Mouse (Mus musculus): ENCODE results near the gene Slc37a1.

Gene Slc37a1

DNA sequence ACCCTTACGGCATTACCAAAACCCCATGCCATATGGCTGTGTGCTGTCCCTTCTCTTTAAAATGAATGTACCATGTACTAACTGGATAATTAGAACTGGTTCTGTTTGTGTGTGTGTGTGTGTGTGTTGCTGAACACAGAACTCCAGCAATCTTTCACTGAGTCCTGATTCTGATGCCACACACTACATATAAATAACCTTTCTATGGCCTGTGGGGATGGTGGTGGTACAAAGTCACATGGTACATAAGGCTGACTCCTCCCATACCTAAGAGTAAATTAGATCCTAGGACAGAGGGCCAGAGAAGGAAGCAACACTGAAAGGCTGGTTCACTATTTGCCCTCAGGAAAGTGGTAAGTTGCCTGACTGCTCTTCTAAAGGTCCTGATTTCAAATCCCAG, at the start of gene Slc37a1:
Slc37a1 (plus strand) TSS at position 301 of the 400 bp plus-strand sequence.
- DNase-seq (ENCODE audit: low spot score in 2 of 2), result no peak

DNA sequence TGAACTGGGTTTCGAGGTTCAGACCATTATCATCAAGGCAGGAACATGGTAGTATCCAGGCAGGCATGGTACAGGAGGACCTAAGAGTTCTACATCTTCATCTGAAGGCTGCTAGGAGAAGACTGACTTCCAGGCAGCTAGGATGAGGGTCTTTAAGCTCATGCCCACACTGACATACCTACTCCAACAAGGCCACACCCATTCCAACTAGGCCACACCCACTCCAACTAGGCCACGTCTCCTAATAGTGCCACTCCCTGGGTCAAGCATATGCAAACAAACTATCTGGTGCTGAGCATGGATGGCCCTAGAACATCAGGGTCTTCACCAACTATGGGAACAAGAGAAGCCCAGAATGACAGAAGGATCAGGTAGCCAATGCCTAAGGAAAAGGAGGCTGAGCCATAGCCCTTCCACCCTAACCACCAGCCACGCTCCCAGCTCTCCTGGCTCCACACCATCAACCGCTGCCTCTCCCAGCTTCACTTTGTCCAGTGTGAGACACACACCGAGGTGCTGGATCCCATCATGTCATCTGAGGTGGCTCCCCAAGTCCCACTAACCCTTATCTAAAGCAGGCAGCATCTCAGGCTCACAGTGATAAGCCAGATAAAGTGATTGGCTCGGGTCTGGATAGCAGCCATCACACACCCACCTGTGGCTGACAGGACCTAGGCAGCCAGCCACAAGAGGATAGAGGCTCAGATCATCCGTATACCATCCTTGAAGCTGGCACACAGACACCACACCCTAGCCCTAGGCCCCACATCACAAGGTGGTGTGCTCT, 48.2 kb upstream of the Slc37a1 start:
- no peak for DNase-seq (ENCODE audit: low spot score in 2 of 2)

DNA sequence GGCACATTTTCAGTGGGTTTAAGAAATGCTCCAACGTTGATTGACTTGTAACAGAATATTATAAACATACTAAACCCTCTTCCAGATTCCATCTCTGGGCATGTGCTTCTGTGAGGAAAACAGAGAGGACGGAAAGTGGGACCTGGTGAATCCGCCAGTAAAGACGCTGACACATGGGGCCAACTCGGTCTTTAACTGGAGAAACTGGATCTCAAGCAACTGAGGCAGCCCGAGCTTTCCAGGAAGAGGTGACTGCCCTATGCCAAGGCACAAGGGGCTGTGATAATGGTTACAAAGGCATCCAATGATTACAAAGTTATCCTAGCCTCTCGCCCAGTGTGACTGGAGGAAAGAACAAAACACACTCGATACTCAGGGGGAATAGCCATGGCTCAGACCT, 45.4 kb upstream of the Slc37a1 start:
- no peak for DNase-seq (ENCODE audit: low spot score in 2 of 2)

DNA sequence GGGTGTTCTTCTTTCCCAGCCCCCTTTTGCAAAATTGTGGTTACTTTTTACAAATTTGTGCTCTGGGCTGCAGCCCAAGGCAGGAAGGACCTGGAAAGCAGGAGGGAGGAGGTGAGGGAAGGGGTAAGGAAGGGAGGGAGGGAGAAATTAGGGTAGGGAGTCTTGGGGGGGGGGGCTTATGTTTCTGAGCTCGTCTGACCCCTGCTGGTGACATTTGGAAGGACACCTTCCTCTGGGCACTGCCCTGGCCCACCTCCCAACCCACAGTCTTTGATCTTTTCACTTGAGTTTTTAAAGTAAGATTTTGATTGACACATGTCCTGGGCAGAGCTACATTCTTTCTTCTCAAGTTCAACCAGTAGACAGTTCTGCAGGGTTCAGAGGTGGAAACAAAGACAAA, 43.8 kb upstream of the Slc37a1 start:
- DNase-seq (ENCODE audit: low spot score in 2 of 2), result no peak

DNA sequence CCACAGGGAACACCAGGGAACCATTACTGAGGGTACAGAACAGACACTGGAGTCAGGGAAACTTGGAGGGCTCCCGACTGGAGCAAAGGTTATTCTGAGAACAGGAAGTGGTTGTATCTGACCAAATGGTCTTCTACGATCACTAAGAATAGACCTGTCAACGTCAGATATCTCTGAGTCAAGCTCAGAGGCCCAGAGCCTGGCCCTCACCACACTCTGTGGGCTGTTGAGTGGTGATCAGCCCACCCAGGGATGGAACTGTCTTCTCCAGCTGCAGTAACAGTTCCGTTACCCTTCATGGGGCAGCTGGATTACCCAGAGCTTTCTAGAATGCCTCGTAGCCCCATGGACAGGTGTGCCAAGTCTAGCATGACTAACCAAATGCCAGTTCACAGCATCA, 41.3 kb upstream of the Slc37a1 start:
- DNase-seq (ENCODE audit: low spot score in 2 of 2), result no peak

DNA sequence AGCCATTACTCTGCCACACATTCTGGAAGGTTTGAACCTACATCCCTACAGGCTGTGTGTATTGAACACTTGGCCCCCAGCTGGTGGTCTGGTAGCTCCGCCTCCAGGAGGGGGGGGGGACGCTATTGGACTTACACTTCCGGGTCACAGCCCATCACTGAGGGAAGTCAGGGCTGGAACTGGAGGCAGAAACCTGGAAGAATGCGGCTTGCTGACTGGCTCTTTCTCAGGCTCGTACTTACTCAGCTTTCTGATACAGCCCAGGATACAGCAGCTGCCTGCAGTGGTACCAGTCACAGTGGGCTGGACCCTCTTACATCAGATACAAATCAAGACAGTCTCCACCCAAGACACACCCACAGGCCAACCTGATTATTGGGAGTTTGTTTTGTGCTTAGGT, 39.4 kb upstream of the Slc37a1 start:
- DNase-seq (ENCODE audit: low spot score in 2 of 2), result no peak

DNA sequence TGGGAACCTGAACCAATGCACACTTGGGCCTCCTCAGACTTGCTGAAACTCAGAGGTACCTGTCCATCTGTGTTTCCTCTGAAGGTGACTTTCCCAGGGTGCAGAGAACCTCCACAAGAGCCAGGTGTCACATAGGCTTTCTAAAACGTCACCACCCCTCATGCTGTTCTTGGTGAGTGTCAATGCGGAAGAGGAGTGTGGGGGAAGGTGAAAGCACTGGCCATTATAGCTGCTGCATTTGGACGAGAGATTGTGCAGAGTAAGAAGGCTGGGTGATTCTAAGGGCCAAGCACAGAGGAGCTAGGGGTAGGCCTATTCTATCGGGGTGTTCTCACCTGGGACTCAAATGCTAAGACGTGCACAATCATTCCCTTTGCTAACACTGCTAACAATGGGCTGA, 32.6 kb upstream of the Slc37a1 start:
- no peak for DNase-seq (ENCODE audit: low spot score in 2 of 2)

DNA sequence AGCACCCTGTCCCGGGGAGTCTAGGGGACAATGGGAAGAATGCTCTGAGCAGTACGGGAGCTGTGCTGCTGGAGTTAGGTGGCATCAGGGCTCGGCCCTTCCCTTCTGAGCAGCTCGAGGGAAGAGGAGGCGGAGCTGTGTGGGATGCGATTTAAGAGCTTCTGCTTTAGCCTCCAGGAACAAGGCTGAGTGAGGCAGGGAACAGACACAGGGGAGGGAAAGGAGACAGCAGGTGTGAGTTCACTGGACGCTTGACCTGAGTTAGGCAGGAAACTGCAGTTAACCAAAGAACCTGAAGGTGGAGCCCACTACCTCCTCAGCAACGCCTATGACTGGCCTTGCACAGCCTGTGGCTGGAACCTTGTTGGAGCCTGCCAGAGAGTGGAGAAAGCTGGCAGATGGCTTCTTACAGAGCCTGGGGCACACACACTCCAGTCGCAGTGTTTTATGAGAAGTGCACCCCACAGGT, 32.1 kb upstream of the Slc37a1 start:
- DNase-seq (ENCODE audit: low spot score in 2 of 2), result peak; percentile 85 to 88

DNA sequence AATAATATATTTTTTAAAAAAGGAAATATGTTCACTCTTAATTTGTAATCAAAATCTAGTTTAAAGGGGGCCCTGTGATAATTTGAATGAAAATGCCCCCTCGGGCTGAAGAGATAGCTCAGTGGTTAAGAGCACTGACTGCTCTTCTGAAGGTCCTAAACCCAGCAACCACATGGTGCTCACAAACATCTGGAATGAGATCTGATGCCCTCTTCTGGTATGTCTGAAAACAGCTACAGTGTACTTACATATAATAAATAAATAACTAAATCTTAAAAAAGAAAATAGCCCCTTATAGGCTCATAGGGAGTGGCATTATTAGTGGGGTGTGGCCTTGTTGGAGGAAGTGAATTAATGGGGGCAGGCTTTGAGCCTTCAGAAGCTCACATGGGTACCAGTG, 29.4 kb upstream of the Slc37a1 start:
- DNase-seq (ENCODE audit: low spot score in 2 of 2), result no peak

DNA sequence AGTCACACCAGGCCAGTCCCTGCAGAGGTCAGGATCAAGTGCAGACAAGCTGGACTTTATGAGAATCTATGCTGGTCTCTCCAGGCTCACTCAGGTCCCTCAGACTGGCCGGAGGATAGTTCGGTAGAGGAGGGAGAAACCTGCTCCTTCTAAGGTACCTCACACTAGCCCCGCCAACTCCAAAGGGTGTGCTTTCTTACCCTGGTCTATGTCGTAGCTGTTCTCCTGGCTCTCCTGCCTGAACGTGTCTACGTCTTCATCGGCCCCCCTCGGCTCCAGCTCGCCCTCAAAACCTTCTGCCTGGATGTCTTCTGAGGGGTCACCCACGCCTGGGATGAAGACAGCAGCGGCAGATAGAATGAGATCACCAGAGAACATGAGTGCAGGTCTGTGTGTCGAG, 28.7 kb upstream of the Slc37a1 start:
- DNase-seq (ENCODE audit: low spot score in 2 of 2), result no peak

DNA sequence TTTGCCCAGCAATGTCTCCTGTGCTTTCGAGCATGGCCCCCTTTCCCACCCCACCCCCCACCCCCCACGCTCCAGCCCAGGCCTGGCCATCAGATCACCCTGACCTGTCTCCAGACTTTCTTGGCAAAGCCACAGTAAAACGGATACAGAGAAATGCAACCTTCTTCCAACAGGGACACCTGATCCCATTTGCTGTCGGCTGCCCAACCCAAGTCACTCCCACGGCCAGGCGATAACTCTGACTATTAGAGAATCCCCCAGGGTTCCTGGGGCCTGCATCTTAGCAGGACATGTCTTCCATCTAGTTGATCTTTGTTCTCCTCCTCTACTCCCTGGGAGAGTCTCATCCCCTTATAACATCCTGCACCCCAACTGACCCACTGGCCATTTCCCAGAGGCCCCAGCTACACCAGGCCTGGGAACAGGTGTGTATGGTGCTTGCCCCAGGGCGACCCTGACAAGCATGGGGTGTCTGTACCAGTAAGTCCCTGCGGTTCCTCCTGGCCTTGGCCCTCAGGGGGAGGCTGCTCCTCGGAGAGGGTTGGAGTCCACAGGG, 28.2 kb upstream of the Slc37a1 start:
- DNase-seq (ENCODE audit: low spot score in 2 of 2), result no peak

DNA sequence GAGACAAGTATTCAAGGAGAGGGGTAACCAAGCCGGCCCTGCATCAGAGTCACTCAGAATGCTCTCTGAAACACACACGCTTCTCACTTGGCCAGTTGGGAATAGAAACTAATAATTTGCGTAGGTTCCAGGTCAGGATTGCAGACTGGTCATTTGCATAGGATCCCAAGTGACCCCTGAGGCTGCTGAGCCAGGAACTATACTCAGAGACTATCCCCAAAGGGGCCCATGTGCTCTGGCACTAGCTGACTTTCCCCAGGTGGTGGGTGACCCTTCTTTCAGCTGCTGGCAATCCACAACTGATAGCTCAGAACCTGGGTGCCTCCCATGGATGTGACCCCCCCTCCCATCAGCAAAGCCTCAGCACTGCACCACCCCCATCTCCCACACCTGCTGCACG, 27.4 kb upstream of the Slc37a1 start:
- DNase-seq (ENCODE audit: low spot score in 2 of 2), result no peak

DNA sequence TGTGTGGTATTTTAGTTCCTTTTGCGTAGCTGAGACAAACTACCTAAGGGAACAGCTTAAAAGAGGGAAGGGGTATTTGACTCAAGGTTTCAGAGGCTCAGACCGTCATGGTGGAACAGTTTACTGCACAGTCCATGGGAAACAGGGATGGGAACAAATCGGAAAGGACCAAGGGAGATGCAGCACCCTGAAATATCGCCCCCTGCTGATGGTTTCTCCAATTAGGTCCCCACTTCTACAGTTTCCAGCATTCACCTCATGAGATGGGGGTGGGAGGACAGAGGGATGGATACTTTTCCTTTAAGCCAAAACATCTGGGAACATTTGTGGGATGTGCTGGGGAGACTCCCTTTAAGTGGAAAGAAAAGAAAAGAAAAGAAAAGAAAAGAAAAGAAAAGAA, 26.8 kb upstream of the Slc37a1 start:
- DNase-seq (ENCODE audit: low spot score in 2 of 2), result no peak

DNA sequence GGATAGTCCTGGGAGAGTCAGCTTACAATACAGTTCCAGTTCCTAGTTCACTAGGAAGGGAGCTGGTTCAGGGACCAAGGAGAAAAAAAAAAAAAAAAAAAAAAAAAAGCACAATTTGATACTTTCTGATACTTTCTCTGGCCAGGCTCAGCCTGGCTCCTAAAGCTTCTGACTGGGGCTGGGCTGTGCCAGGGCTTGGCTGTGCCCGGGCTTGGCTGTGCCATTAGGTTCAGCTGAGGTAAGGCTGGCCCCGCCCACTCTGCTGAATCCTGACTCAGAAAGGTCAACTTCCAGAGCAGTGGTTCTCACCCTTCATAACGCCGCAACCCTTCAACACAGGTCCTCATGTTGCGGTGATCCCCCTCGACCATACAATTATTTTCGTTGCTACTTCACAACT, 26.2 kb upstream of the Slc37a1 start:
- no peak for DNase-seq (ENCODE audit: low spot score in 2 of 2)

DNA sequence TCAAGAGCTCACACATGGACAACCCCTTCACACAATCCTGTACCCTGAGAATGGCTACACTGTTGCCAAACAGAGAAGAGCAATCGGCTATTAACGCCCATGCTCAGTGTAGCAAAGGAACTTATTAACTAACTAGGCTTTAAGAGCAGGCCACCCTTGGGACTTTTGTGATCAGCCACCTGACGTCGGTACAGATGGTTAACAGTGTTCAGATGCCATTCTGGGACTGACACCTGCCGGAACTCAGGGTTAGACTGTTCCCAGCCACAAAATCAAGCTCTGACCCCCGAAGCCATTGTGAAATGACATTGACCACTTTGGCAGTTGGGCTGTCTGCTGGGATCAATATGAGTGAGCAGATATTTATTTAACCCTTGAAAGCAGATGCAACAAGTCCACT, 25.2 kb upstream of the Slc37a1 start:
- no peak for DNase-seq (ENCODE audit: low spot score in 2 of 2)

DNA sequence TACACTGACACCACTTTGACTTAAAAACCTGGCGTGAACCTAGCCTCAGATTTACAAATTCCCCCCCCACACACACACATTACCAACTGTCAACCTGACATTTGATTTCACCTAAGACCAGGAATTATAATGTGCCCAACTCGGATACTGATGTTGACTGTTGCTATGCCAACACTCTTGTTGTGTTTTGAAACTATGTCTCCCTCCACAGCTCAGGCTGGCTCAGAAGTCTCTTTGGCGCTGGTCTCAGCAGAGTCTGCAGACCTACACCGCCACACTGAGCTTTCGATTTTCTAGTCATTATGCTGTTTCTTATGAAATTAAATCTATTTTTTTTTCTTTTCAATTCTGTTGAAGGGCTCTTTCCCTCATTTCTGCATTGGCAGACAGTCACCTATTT, 23.9 kb upstream of the Slc37a1 start:
- no peak for DNase-seq (ENCODE audit: low spot score in 2 of 2)

DNA sequence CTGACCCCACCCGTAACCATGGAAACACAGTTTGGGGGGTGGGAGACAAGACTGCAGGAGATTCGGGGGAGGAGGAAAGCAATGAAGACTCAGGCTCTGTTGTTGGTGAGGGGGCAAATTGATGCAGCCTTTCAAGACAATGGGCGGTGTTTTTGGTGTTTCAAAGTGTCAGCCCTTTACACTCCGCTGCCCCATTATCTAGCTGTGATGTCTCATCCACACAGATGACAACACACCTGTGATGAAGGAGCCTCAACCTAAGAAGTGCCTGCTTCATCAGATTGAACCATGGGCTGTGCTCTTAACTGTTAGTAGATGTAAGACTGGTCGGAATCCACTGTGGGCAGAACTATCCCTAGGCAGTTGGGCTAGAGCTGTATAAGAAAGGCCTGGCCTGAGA, 22.8 kb upstream of the Slc37a1 start:
- no peak for DNase-seq (ENCODE audit: low spot score in 2 of 2)

DNA sequence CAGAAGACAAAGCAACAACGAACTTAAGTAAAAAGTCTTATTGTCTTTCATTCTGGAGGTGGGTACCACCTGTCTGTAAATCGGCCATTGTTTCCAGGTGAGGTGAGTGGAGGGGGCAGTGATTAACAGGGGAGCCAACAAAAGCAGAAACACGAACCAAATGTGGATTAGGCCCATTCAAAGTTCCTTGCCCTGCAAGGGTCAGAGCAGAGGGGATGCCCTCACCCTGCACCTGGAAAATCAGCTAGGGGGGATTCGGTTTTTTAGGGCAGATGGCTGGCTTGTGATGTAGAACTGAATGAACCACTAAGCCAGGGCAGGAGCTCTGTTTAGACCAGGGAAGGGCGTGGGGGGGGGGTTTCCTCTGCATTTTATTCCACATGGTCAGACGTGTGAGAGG, 22.2 kb upstream of the Slc37a1 start:
- DNase-seq (ENCODE audit: low spot score in 2 of 2), result no peak

DNA sequence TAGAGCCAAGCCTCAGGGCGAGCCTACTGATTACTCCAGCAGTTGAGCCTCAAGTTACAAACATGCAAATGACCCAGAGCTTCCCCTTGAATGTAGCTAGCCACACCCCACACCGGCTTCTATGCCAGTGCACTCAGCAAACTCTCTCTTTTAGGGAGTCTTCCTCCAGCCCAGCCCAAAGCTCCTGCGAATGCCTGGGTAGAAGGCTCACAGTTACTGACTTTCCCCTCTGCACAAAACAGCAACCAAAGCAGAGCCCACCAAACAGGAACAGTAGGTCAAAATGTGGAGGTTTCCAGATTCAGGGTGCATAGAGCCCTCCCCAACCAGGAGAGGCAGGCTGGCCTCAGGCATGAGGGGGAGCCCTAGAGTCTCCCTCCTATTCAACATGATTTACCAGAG, 21.4 kb upstream of the Slc37a1 start:
- no peak for DNase-seq (ENCODE audit: low spot score in 2 of 2)

DNA sequence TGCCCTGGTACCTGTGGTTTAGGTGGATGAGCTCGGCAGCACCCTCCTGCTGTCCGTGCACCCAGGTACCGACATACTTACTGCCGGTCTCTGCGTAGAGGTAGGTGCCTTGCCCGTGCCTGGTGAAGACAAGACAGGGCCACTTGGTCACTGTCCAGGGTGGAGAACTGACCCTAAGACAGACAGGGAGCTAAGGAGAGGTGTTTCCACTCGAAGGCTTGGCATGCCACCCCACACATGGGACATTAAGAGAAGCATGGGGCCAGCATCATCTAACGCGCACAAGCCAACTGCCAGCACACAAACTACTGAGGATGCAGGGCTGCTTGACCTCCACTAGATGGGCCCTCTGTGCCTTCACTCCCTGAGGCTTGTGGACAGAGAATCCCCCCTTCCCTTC, 20.8 kb upstream of the Slc37a1 start:
- DNase-seq (ENCODE audit: low spot score in 2 of 2), result no peak

DNA sequence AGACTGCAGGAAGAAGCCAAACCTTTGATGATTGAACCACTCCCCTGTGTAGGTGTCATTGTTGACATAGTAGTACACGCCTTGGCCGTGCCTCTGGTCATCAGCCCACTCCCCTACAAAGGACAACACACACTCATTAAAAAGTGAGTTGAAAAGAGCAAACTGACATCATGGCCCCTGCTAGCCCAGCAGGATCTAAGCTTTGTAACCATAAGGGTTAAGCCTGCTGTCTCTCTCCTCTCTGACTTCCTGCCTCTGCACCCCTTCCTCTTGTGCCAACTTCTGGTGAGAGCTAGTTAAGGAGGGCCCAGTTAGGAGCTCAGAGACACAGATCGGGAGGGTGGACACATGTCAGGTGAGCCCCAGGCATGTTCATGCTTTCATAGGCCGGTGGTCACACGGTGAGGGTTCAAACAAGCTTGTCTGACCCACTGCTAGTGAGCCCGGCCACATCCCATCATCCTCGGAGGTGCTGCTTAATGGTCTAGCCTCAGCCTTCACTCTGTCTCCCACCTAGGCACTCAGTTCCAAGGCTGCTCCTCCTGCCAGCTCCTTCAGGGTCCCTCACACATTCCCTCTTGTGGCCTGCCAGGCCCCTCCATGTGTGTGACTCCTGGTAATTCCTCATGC, 20.2 kb upstream of the Slc37a1 start:
- DNase-seq (ENCODE audit: low spot score in 2 of 2), result no peak

DNA sequence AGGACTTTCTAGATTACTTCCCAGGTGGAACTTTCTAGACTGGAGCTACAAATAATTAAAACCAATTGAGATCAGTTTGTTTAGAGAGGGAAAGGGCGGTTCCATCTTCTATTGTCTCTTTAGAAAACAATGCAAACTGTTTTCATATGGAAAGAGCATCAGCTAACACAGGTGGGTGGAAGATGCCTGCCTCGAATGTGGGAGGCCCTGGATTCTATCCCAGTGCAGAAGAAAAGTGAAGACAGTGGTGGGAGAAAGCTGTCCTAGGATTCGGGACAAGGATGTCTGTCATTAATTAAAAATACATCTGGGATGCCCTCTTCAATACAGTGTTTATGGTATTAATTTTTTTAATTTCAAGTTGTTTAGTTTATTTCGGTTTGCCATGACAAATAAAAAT, 19.5 kb upstream of the Slc37a1 start:
- DNase-seq (ENCODE audit: low spot score in 2 of 2), result no peak

DNA sequence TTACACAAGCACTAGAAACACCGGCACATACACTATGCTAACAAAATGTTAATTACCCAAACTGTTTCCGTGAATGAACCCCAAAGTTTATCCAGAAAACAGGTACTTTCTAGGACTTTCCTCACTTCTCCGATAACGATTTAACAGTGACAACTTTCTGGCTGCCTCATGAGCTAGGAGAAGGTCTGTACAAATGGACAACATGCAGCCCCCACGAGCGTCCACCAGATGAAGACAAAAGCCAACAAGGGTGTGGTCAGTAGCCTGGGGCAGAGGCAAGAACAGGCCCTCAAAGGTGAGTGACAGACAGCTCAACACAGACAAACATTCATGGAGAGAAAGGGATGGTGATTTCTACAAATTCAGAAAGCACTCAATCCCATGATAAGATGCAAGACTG, 19.0 kb upstream of the Slc37a1 start:
- DNase-seq (ENCODE audit: low spot score in 2 of 2), result no peak
